Mouse (Mus musculus): ENCODE data around the gene Trim9. TPM values are rescaled to one million over a fixed set of nuclear protein-coding genes. Genes with fewer than 3 reads are reported as not detected.
A peak's percentile ranks its signal among the peaks of the same experiment; 100 is the strongest.

Trim9 gene
- total RNA-seq, 4 experiments from 2014 or later: 1.8 to 3.4 (median 3.1) TPM

DNA sequence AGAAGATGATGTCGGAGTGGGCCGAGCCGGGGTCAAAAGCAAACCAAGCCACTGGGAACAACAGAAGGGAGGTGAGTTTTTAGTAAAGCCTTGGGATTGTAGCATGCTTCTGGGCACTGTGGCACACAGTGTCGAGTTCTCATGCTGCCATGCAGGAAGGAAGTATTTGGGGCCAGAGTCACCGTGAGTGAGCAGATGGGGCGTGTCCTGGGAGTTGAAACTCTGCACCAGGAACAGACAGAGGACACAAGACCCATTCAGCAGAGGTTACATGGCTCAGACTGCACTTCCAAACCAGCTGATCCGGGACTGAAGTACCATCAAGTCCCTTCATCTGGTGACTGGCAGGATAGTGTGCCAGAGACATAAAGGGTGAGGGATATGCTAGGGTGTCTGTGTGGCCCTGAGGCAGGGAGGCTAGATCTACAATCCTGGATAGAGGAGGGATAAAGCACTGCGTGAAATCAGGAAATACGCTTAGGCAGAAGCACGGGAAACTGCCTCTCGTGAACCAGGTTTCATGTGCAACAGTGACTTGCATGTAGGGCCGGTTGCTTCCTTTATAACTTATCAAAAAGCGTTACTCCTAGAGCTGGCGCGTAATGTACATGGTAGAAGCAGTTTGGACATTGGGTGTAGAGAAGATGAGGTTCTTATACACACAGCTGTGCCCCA, 96.1 kb downstream of the Trim9 start:
- DNase-seq: no peak

DNA sequence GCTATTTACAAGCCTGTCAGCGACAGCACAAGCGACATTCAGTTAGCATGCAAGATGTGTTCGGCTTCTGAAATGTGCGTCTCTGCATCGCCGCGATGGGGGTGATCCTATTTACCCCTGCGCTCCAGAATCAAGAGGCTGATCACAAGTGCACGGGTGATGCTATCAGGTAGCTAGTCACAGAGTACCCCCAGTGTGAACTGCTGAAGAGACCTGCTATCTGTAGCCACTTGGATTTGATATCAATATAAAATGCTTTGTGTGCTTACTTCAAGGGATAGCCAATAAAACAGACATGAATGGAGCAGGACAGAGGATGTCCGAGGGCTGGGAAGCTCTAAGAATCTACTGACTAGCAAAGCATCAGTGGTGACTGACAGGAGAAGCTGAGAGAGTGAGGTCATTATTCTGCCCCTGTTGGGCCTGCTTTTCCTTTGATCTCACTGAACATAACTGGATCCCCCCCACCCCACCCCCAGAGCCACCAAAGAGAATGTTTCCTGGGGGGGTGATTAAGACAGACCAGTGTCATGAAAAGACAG, 97.7 kb downstream of the Trim9 start:
- no peak for DNase-seq

DNA sequence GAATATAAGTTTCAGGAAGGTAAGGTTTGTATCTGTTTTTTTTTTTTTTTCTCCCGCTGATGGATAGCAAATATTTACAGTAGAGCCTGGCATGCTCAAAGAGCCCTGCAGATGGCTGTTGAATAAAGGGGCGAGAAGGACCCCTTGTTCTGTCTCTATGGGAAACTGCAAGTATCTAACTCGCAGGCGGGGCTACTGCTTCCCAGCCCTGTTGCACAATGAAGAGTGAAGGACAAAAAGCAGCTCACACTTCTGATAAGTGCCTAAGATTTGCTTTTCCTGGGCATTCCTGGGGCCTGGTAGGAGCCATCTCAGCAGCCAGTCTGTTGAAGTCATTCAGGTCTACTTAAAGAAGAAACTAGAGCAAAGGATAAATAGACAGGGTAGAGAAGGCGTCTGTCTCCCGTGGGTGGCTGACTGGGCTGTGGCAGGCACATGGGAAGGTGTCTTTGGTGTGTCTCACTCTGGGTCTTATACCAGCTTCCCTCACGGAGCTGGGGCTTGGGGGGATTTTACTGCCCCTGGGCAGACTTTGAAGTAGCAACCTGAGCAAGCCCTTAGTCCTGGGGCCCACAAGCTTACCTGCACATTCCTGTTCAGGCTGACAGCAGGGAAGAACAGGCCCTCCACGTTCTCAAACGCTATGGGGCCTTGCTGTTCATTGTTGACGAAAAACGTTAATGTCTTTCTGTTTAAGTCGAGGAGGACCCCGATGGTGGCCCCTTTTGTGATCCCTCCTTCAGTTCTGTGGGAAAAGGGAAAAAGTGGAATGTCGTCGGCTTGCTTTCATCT, 99.5 kb downstream of the Trim9 start:
- no peak for DNase-seq

DNA sequence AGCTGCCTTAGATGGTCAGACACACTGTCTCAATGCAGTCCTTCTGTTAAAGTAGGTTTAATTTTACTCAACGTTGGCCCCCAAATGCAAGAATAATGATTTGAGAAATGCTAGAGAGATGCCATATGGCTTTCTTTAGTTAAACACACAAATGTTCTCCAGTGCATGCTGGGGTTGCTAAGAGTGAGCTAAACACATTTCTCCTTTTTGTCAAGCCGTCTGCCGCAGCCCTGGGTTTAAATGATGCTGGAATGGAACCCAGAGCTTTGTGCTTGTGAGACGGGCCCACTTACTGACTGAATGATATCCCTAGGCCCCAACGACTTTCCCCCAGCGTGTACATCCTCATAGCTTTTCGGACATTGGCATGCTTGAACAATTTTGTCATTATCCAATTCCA, 104.9 kb downstream of the Trim9 start:
- DNase-seq: no peak

DNA sequence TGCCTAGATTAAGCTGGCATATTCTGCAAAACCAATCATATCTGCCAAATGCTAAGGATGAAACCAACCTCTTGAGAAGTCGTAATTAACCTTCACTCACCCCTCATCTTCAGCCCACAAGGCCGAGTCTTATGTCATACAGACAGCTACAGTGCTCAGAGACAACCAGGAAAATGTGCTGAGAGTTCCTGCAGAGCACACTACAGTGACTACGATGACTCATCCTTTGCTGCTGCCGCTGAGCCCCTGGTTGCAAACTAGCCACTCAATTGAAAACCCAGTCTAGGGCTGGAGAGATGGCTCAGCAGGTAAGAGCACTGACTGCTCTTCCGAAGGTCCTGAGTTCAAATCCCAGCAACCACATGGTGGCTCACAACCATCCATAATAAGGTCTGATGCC, 107.7 kb downstream of the Trim9 start:
- no peak for DNase-seq

DNA sequence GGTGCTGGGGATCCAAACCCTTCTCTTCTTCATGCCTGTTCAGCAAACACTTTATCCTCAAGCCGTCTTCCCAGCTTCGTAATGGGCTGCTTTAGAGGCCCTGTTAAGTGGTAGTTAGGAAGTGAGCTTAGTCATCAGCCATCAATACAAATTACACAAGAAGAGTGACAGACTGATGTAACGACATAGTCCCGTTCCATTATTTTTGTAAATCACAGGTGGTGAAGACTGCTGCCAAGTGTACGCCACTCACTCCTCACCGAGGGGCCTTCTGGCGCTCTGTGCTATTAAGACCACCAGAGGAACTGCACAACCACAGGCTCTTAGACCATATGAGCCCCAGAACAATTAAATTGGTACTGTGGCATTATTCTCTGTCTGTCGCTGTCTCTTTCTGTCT, 108.8 kb downstream of the Trim9 start:
- DNase-seq: no peak

DNA sequence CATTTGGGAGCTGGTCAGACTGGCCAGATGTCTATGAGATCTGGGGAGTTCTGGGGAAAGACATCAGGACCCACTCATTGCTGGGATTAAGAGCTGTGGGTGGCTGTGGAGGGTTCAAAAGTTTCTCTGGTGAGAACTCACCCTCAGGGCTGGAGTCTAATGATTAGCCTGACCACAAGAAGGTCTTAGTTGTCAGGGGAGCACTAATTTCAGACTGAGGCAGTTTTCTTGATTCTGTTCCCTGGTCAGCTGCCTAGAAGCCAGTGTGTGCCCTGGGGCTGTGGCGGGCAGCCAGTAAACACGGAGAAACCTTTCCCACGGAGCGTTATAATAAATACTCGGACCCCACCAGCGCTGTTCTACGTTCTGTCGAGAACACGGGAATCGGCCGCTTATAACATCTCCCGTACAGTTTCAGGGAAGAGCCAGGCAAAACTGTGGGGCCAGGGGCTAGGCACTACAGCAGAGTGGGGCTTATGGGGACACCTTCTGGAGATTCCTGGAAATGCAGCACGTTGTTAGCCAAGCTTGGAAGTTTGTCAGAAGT, 112.4 kb downstream of the Trim9 start:
- DNase-seq: peak; percentile 17

DNA sequence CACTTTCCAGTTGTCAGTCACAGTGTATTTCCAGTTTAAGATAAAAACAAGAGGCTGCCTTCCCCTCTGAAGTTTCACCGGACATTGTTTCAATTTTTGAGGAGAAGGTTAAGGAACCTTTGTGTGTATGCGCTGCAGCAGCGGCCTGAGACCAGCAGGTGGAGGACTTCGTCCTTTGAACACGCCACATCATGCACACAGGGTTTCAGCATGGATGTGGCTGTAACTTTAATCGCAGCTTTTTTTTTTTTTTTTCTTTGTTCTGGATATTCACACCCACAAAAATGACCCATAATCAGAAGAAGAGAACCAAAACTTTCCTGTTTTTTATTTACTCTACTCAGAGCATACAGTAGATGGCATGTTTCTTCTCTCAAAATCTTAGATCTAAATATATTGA, 113.0 kb downstream of the Trim9 start:
- DNase-seq: peak; percentile 13

DNA sequence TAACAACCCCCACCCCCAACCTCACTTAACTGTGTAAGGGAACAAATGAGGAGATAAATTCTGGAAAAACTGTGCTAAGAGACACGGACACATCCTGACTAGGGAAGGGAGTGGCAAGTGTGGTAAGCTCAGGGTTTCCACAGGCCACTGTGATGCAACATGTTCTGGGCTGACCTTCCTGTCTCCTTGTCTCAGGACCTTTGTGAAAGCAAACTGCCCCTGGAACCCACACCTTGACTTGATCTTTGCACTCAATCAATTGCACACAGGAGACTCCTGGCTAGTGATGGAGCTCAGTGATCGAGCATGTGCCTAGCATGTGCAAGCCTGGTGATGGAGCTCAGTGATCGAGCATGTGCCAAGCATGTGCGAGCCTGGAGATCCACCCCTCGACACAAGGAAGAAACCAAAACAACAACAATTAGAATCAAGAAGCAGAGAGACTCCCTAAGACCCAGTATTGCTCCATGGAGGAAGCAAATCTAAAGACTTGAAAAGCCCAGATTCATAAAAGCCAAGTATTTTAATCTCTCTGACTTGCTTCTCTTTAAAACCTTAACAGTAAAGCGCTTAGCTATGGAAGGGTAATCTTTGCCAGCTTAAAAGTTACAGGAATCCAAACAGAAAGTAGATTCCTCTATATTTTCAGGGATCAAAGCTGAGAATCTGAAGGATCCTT, 113.6 kb downstream of the Trim9 start:
- DNase-seq: peak; percentile 15

DNA sequence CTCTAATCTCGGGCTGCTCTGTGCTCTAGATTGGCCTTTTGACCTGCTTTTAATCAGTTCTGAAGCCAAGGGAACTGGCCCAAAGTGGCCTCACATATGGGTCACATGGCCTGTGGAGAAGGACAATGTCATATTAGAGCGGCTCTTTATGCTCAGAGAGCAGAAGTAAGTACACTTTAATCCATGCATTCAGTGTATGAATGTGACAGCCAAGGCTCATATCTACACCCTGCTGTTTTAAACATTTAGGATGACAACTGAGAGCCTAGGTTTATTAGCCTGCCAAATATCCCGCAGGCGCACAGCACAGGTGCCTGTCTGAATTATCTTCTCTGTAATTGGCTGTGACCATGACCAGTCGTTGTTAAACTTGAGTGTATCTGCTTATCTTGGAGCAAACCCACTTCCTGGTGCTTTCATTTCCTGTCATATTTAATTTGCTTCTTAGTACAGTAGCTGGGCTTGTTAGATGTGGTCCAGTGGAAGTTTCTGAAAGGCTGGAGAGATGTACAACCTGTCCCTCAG, 115.3 kb downstream of the Trim9 start:
- DNase-seq: no peak

DNA sequence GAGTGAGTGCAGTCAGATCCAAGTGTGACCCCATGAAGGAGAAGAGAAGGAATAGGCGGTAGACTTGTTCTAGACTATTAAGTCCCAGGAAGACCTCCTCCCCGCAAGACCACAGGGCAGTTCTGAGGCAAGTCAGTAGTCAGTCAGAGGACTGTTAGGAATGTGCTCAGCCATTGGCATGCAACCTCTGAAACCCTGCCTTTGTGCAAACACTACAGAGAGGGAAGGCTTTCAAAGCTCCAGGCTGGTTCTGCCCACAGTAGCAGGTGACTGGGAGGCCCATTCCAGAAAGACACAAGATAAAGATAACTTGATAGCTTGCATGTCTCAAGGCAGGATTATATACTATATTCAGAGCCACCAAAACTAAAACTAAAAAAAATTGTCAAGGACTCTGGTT, 116.1 kb downstream of the Trim9 start, which contains the start of gene Pygl:
Gene Pygl, minus strand, starts transcription at position 195 of the 400 bp plus-strand sequence.
- no peak for DNase-seq

DNA sequence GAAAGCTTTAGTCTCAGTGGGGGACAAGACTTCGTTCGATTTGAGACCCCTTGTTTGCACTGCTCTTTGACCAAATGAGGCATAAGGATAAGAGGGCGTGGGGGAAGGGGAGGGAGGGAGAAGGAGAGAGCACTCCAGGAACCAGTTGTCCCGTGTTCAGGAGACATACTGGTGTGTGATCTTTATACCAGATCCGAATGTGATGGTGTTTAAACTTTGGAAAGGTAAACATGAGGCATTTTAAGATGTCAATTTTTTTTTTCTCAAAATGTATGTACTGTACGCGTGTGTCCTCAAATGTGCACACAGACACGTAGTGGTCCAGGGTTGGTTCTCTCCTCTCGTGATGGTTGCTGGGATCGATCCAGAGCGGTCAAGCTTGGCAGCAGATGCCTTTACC, 119.3 kb downstream of the Trim9 start:
- no peak for DNase-seq

DNA sequence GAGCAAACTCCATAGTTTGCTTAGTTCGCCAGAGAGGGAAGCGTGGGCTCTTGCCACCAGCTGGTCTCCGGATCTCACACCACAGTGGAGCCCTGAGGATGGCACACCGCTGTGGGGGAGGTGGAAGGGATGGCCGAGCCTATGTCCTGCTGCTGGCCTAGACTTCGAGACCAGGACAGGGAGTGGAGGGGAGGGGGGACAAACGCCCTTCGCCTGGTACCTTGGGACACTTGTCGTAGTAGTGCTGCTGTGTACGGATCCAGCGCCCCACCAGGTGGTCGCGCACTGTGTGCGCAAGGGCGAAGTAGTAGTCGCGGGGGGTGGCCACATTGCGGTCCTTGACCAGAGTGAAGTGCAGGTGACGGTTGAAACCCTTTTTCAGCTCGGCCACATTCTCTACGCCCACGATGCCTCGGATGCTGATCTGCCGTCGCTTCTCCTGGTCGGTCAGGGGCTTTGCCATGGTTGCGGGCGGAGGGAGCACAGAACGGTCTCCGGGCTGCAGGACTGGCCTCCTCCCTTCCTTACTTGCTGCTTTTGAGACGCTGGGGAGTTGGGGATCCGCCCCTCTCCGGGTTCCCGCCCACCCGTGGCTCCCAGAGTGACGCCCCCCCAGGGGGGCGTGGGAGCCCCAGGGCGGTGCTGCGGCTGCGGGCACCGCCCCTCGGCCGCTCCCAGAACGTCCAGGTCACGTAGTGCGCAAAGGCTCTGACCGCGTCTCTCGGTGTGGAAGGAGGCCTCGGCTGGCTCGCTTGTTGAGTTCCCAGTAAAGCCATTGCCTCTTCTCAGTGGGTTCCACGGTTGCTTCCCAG, 120.1 kb downstream of the Trim9 start:
- DNase-seq: peak; percentile 77

DNA sequence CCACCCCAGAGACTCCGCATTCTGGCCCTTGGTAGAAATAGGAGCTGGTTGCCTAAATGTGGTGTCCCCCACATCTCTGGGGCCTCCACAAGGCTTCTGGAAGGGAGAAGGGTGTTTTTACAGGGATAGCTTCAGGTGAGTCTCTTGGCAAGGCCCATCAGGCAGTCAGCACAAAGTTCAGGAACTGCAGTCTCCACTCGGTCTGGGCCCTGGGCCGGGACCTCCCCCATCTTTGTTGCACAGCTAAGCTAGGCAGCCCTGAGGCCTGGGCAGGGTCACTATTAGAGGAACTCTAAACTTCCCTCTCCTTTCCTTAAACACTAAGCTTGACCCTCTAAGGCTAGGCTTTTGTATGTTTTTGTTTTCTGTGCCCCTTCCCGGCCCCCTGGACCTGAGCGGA, 120.8 kb downstream of the Trim9 start:
- no peak for DNase-seq

DNA sequence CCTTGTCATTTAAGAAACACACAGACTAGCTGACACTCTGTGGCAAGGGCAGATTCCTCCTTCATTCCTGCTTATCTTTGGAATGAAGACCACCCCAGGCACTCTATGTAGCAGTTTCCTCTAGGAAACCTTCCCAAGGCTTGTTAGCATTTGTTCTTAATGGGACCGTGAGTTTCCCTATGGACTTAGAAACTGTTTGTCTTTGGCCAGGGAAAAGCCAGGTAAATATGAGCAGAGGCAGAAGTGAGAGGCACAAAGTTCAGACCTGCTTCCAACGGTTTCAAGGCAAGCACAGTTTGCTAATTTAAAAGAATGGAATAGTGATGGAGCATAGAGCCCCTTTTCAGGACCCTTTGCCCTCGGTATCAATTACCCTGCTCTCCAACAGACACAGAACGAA, 124.1 kb downstream of the Trim9 start:
- no peak for DNase-seq

DNA sequence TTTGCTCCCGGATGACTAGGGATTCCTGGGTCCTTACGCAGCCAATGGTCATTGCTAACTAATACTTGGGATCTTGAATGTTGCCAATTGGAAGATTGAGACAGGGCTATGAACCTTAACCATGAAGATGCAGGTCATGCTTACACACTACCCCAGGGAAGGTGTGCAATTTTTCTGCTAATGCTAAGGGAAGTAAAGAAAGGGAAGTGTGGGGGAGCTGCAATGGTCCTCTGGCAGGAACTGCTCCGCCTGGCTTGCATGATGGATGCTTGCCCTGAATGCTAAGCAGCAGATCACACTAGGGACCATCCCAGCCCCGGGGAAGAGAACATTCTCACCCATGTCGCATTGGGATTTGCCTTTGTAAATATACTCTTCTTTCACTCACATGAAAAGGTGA, 126.0 kb downstream of the Trim9 start:
- no peak for DNase-seq

DNA sequence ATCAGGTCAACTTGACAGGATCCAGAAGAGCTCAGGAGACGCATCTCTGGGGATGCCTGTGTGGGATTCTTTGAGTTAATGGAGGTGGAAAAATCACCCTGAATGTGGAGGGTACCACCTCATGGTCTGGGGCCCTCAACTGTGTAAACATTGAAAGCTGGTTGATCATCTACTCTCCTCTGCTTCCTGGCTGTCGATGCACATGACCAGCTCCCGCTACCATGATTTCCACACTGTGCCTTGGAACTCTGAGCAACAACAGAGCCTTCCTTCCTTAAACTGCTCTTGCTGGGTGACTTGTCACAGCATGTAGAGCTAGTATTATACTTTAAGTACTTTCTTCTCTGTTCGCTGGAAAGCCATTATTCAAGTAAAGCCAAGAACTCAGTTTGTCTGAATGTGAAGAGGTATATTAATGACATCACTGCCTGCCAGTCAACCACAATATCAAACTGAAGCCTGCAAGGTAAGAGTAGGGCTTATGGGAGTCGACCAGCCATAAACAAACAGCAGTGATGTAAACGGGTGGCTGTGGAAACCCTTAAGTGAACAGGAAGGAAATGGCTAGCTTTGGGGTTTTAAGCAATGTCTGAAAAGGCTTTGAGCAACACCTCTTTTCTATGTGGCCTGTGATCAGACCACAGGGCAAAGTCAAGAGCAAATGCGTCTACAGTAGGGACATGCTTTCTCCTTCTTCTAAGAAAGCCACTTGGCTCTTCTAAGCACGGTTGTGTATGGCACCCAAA, 128.4 kb downstream of the Trim9 start:
- no peak for DNase-seq

DNA sequence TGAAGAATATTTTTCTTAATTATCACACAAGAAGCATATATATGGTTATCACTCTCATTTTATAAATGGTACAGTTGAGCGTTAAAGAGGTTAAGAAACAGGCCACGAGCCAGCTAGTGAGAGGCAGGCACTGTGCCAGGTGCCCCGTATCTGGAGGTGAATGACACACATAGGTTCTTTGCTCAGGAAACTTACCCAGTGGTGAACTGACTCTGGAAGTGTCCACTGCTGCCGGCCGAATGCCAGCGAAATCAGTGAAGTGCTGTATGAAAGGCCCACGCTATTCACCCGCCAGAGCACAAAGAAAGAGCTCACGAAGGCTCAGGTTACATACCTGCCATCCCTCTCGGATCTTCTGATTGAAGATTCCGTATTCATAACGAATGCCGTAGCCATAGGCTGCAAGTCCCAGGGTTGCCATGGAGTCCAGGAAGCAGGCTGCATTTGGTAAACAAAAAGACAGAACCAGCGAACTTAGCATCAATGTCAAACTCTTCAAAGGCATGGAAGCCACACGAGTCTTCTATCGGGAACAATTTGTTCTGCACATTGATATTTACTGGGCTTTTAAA, 131.1 kb downstream of the Trim9 start:
- no peak for DNase-seq

DNA sequence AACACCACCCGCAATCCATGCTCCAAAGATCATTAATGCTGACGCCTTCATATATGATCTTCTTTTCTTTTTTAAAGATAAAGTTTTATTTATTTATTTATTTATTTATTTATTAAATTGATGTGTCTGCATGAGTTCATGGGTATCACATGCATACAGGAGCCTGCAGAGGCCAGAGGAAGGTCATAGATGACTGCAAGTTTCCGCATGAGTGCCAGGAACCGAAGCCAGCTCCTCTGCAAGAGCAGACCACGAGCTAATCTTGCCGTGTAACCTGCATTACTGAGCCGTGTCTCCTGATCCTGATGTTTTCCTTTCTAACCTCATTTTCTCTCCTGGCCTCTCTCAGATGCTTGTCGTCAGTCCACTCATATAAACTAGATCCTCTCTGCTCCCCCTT, 133.1 kb downstream of the Trim9 start:
- DNase-seq: no peak

DNA sequence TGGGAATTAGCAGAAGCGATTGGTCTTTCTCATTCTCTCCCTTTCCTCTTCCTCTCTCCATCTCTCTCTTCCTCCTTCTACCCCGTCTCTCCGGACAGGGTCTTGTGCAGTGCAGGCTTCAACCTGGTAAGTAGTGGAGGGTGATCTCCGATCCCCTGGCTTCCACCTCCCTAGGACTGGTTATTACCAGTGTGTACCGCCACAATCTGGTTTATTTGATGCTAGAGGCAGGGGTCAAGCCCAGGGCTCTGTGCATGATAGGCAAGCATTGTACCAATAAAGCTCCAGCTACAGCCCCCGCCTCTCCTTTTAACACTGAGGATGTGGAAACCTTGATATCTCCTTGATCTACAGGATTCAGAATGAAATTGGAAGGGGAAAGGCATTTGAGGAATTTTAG, 133.8 kb downstream of the Trim9 start:
- DNase-seq: no peak

DNA sequence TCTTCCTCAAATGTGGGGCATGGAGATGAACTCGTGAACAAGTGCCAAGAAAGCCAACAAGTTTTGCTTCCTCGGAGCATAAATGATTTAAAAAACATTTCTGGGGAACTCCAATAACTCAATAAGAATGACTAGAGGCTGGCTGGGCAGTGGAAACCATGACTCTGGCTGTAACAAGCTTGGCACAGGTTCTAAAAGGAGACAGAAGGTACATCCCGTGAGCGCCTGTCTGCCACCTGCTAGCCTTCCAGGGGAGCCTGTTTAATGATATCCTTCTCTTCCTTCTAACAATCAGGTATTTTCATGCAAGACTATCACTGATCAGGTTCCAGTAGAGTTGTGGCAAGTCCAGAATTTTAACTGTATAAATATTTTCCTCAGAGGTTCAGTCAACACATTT, 134.9 kb downstream of the Trim9 start:
- no peak for DNase-seq

Data from adrenal gland, adult 8-10 months (tissue).